Mouse (Mus musculus) hindbrain, embryonic 12.5 days (tissue): ENCODE measurements around the gene Coa5. TPM values are rescaled to one million over a fixed set of nuclear protein-coding genes. Genes with fewer than 3 reads are reported as not detected.

Source experiments
- ATAC-seq: fragments of 200-750 bp; cut with Nextera tagmentation; 2 replicates; pipeline ENCODE4 v1.8.0; 2017; ENCODE audit warnings: moderate TSS enrichment; ENCODE audit not compliant: low FRiP score
- H3K27ac ChIP-seq: fragments of 300-500 bp; sonication (generic); 2 replicates; pipeline ENCODE4 v1.5.1; 2016; ENCODE audit warnings: mild to moderate bottlenecking
- H3K27me3 ChIP-seq: fragments of 300-500 bp; sonication (generic); 2 replicates; pipeline ENCODE4 v1.6.1; 2016; ENCODE audit warnings: mild to moderate bottlenecking
- H3K36me3 ChIP-seq: fragments of 300-500 bp; sonication (generic); 2 replicates; pipeline ENCODE4 v1.6.1; 2016; ENCODE audit warnings: mild to moderate bottlenecking
- H3K4me1 ChIP-seq: fragments of 300-500 bp; sonication (generic); 2 replicates; pipeline ENCODE4 v1.6.1; 2016
- H3K4me2 ChIP-seq: fragments of 300-500 bp; sonication (generic); replicated peaks from 2 replicates; pipeline ENCODE4 v1.6.1; 2016; ENCODE audit warnings: mild to moderate bottlenecking
- H3K4me3 ChIP-seq: fragments of 300-500 bp; sonication (generic); 2 replicates; pipeline ENCODE4 v1.5.1; 2016; ENCODE audit warnings: mild to moderate bottlenecking
- H3K9ac ChIP-seq: fragments of 300-500 bp; sonication (generic); 2 replicates; pipeline ENCODE4 v1.6.1; 2016; ENCODE audit warnings: mild to moderate bottlenecking, moderate library complexity
- H3K9me3 ChIP-seq: fragments of 300-500 bp; sonication (generic); replicated peaks from 2 replicates; pipeline ENCODE4 v1.6.1; 2016; ENCODE audit warnings: mild to moderate bottlenecking
- WGBS: fragments of 180-500 bp; shearing (Covaris S2); methylation state at CpG from one replicate; pipeline ENCODE4 v1.1.7; 2016; 5-methylcytosine and 5-hydroxymethylcytosine counted together
- polyA plus RNA-seq: library from polyadenylated mRNA; unstranded; fragments of >200 nt; fragmentation: Nextera tagmentation; extraction: Ambion mirVana; gene quantifications from 2 replicates; pipeline ENCODE4 v1.2.1, GENCODE M21; 2016

Gene Coa5
- polyA plus RNA-seq, 1 experiment from 2014 or later = 52.3 TPM

DNA sequence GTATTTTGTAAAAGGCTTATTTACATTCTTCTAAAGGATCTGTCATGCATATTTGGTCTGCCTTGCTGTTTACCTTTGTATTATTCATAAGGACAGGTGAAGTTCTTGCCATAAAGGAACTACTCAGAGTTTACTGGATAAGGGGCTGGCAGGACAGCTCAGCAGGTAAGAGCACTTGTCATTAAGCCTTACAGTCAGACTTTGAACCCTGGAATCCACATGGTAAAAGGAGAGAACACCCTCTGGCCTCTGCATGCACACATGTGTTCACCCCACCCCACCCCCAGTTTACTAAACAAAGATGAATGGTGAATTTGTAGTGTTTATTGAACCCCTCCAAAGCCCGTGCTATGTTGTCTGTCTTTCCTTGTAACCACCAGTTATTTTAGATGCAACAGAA lies 14.5 kb downstream of the Coa5 start:
- no peak overlapping the region for H3K27ac ChIP-seq
- H3K9me3 ChIP-seq = peaks cover 3% of the 10 kb centered on the region; the same call in 1 of the 2 replicates
- H3K27me3 ChIP-seq = no peaks in the 10 kb centered on the region
- H3K4me2 ChIP-seq = no peak overlapping the region
- ATAC-seq = no peak
- H3K4me3 ChIP-seq = no peak overlapping the region
- peaks cover 24% of the 10 kb centered on the region for H3K36me3 ChIP-seq
- no peak overlapping the region for H3K9ac ChIP-seq
- 94% methylated on average over 1 of the region's 1 CpGs for WGBS
- H3K4me1 ChIP-seq = no peaks in the 10 kb centered on the region

DNA sequence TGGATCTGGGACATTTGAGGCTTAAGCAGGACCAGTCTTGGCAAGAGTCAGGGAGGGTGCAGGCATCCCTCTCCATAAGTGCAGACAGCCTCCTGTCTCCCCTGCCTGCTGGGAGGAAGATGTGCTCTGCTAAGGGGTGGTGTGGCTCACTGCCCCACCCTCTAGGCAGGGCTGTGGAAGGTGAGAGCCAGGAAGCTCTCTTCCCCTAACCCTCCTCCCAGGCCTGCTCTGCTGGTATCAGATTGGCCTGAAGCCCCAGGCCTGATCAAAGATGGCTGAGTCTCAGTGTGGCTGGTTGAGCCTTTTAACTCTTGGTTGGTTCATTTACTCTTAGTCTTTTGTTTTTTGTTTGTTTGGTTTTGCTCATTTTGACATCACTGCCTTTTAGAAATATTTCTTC lies 20.3 kb downstream of the Coa5 start:
- no peak for ATAC-seq
- Histone ChIP-seq H3K36me3 (0 out of 2 replicates have a peak, but pooled peaks cover 10% of the 10 kb centered on the region), H3K4me1 (no peaks in the 10 kb centered on the region), H3K27me3 (no peaks in the 10 kb centered on the region), H3K9me3 (no peaks in the 10 kb centered on the region), H3K27ac (no peak overlapping the region), H3K4me2 (no peak overlapping the region), H3K9ac (no peak overlapping the region), H3K4me3 (no peak overlapping the region)

DNA sequence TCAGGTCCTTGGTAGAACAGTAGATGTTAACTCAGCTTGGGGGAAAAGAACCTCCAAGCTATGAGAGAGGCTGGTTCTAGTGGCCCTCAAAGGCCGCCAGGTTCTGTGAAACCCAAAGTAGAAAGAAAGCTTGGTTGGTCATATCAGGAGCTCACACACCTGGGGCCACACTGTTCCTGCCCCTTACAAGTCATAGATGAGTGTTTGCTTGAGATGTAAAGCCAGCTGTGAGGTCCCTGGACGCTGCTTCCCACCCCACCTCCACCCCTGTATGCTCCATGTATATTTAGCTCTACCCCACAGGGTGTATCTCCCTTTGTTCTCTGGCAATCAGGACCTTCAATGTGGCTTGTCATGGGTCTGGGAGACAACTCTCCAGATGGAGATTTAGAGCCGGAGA lies 21.2 kb downstream of the Coa5 start:
- no peak for ATAC-seq
- Histone ChIP-seq H3K9ac (no peak overlapping the region), H3K9me3 (no peaks in the 10 kb centered on the region), H3K27ac (no peak overlapping the region), H3K4me1 (no peaks in the 10 kb centered on the region), H3K4me3 (no peak overlapping the region), H3K27me3 (no peaks in the 10 kb centered on the region), H3K4me2 (no peak overlapping the region), H3K36me3 (0 out of 2 replicates have a peak, but pooled peaks cover 10% of the 10 kb centered on the region)
- WGBS = 82% methylated on average over 3 of the region's 3 CpGs

DNA sequence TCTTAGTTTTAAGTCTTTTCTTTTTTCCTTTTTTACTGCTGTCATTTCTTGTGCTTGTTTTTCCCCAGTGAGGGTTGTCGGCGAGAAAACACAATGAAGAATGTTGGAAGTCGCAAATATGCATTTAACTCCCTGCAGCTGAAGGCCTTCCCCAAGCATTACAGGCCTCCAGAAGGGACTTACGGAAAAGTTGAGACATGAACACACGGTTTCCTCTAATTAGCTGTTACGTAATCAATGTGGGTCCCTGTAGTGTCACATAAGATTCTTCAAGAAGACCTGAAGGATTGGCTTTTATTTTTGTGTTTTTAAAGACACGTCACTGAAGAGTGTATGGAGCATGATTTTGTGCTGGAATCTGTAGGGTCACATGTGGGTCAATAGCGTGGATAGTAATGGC lies 21.8 kb downstream of the Coa5 start:
- WGBS = 91% methylated on average over 8 of the region's 8 CpGs
- H3K4me2 ChIP-seq = no peak overlapping the region
- ATAC-seq = no peak
- H3K36me3 ChIP-seq = 0 out of 2 replicates have a peak, but pooled peaks cover 10% of the 10 kb centered on the region
- H3K9me3 ChIP-seq = no peaks in the 10 kb centered on the region
- H3K27ac ChIP-seq = no peak overlapping the region
- no peaks in the 10 kb centered on the region for H3K27me3 ChIP-seq
- no peak overlapping the region for H3K4me3 ChIP-seq
- H3K9ac ChIP-seq = no peak overlapping the region
- no peaks in the 10 kb centered on the region for H3K4me1 ChIP-seq

DNA sequence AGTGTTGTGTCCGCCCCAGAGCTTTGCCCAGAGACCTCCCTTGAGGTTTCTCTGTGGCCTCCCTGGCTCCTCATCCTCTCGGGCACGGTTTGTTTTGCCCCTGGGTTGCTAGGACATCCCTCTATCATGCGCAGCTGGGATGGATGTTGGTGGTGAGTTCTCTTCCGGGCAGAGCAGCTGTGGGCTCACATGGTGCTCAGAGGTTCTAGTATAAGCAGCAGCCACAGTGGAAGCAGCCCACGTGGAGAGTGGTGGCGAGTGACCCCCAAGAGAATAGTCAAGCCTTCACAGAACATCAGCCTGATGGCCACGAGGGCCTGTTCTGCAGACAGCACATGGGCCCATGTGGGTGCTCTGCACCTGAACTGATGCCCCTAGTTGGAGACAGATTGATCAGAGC lies 22.7 kb downstream of the Coa5 start:
- 81% methylated on average over 8 of the region's 8 CpGs for WGBS

DNA sequence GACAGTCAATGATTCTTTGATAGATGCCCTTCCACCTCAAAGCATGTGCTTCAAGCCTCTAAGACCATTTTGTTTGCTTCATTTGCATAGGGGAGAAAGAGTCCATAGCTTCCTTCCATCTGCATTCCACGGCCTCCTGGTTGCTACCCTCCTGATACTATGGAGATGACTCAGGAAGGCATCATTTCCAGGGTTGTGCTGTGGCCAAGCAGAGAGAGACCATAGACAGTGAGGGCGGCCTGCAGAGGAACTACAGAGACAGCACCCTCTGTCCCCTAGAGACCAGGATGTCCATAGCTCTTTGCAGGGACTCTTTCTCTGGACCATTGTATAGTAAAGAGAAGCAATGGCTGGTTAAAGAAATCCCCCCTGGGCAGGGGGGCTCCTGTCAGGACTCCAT lies 24.8 kb downstream of the Coa5 start:
- Histone ChIP-seq H3K4me1 (no peaks in the 10 kb centered on the region), H3K9ac (no peak overlapping the region), H3K36me3 (0 out of 2 replicates have a peak, but pooled peaks cover 10% of the 10 kb centered on the region), H3K9me3 (no peaks in the 10 kb centered on the region), H3K27ac (no peak overlapping the region), H3K4me2 (no peak overlapping the region), H3K27me3 (no peaks in the 10 kb centered on the region), H3K4me3 (no peak overlapping the region)
- ATAC-seq = 0 out of 2 replicates have a peak, but pooled peaks have one; percentile 38
- 63% methylated on average over 2 of the region's 2 CpGs for WGBS

More for the DNA sequence above, 22.7 kb downstream of the Coa5 start:
- H3K4me2 ChIP-seq = no peak overlapping the region
- H3K4me1 ChIP-seq = no peaks in the 10 kb centered on the region
- ATAC-seq = no peak
- no peak overlapping the region for H3K4me3 ChIP-seq
- H3K9ac ChIP-seq = no peak overlapping the region
- no peak overlapping the region for H3K27ac ChIP-seq
- H3K9me3 ChIP-seq = no peaks in the 10 kb centered on the region
- H3K27me3 ChIP-seq = no peaks in the 10 kb centered on the region
- 0 out of 2 replicates have a peak, but pooled peaks cover 10% of the 10 kb centered on the region for H3K36me3 ChIP-seq

DNA sequence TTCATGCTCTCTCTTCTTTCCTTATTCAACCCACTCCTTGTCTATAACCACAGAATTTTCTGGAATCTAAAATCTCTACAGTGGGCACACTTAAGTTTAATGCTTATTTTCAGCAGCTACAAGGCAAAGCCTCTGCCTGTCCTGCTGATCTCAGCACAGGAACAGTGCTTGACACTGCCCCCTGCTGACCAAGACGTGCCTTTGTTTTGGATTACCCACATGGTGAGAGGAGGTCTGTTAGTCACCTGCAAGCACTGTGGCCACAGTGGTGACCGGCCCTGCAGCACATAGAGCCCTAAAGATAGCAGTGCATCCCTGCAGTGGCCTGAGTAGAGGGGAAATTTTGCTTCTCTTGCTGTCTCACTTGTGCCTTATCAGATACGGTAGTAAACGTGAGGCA lies 28.2 kb downstream of the Coa5 start:
- Histone ChIP-seq H3K27ac (no peak overlapping the region), H3K27me3 (no peaks in the 10 kb centered on the region), H3K36me3 (peaks cover 20% of the 10 kb centered on the region; the same call in 1 of the 2 replicates), H3K4me3 (no peak overlapping the region), H3K4me2 (no peak overlapping the region), H3K9ac (no peak overlapping the region), H3K9me3 (no peaks in the 10 kb centered on the region), H3K4me1 (peaks cover 5% of the 10 kb centered on the region; the same call in 1 of the 2 replicates)
- no peak for ATAC-seq
- WGBS = 65% methylated on average over 4 of the region's 4 CpGs

DNA sequence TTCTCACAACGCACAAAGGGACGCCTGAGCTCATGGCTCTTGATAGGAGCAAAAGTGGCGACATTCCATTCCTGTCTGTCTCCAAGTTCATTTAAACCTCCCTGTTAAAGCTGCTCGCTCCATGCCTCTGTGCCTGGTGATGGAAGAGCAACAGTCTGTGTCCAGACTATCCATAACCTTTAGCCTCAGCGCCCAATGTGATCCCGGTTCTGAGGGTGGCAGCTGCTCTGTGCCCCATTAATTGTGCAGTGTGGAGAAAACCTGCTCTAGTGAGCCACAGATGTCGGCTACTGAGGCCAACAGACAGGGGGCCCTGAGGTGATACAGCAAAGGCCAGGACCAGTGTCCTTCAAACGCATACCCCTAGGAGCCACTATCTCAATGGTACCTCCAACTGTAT lies 30.2 kb downstream of the Coa5 start:
- ATAC-seq = no peak
- Histone ChIP-seq H3K4me2 (no peak overlapping the region), H3K36me3 (peaks cover 30% of the 10 kb centered on the region), H3K9ac (no peak overlapping the region), H3K4me1 (peaks cover 5% of the 10 kb centered on the region; the same call in 1 of the 2 replicates), H3K27ac (no peak overlapping the region), H3K9me3 (no peaks in the 10 kb centered on the region), H3K4me3 (no peak overlapping the region), H3K27me3 (no peaks in the 10 kb centered on the region)
- 73% methylated on average over 8 of the region's 8 CpGs for WGBS

DNA sequence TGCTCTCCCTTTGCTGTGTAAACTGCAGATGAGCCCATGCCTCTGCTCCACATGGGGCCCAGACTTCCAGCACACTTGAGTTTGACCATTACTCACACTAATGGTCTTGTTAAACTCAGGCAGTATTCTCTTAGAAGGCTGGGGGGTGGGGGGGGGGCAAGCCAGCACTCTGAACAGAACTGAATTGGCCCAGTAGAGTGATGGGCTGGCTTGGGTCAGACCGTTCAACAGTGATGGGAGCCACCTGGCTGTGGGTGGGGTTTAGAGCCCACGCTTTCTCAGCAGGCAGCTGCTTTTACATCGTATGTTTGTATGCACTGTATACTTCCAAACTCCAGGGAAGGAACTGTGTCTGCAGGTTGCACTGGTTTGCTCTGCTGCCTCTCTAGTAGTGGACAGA lies 30.9 kb downstream of the Coa5 start:
- H3K36me3 ChIP-seq = peaks cover 30% of the 10 kb centered on the region
- H3K9ac ChIP-seq = no peak overlapping the region
- ATAC-seq = no peak
- peaks cover 5% of the 10 kb centered on the region; the same call in 1 of the 2 replicates for H3K4me1 ChIP-seq
- no peaks in the 10 kb centered on the region for H3K27me3 ChIP-seq
- 51% methylated on average over 3 of the region's 3 CpGs for WGBS
- no peak overlapping the region for H3K27ac ChIP-seq
- H3K4me2 ChIP-seq = no peak overlapping the region
- H3K9me3 ChIP-seq = no peaks in the 10 kb centered on the region
- no peak overlapping the region for H3K4me3 ChIP-seq

DNA sequence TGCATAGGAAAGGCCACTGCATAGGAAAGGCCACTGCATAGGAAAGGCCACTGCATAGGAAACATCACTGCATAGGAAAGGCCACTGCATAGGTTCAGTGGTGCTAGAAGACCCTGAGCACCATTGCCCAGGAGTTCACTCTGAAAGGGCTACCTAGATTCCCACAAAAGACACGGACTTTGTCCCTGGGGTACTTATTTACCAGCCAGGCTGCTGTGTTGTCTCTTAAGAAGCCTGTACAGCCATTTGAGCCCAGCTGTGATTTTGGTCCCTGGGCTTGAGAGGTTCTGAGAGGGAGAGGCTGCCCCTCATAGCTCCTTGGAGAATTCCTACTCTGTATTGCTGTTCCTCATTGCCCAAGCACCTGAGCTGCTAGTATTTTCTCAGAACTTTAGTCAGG lies 33.4 kb downstream of the Coa5 start:
- Histone ChIP-seq H3K4me2 (no peak overlapping the region), H3K27me3 (no peaks in the 10 kb centered on the region), H3K4me3 (no peak overlapping the region), H3K9me3 (no peaks in the 10 kb centered on the region), H3K36me3 (peaks cover 40% of the 10 kb centered on the region), H3K27ac (no peak overlapping the region), H3K9ac (no peak overlapping the region), H3K4me1 (peaks cover 5% of the 10 kb centered on the region; the same call in 1 of the 2 replicates)
- ATAC-seq = no peak
- WGBS = 73% methylated on average over 1 of the region's 1 CpGs

DNA sequence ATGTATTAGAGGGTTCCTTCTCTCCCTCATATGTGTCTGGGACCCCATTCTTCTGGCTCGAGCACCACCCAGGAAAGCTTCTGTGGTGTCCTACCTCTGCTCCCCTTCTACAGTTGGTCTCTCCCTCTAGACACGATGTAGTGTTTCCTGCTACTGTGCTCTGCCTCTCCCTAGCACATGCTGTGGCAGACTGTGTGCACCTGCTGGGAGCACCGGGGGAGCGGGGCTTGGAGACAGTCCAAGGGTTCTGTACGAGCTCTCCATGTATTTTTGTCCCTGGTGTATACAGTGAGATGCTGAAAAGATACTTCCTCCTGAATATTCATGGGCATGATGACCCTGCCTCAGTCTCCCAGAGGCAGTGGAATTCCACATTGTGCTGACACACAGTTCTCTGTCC lies 36.7 kb downstream of the Coa5 start:
- 78% methylated on average over 5 of the region's 5 CpGs for WGBS
- H3K27me3 ChIP-seq = no peaks in the 10 kb centered on the region
- peaks cover 50% of the 10 kb centered on the region for H3K36me3 ChIP-seq
- no peak for ATAC-seq
- no peak overlapping the region for H3K4me3 ChIP-seq
- H3K4me1 ChIP-seq = no peaks in the 10 kb centered on the region
- no peak overlapping the region for H3K27ac ChIP-seq
- no peak overlapping the region for H3K4me2 ChIP-seq
- no peaks in the 10 kb centered on the region for H3K9me3 ChIP-seq
- H3K9ac ChIP-seq = no peak overlapping the region

DNA sequence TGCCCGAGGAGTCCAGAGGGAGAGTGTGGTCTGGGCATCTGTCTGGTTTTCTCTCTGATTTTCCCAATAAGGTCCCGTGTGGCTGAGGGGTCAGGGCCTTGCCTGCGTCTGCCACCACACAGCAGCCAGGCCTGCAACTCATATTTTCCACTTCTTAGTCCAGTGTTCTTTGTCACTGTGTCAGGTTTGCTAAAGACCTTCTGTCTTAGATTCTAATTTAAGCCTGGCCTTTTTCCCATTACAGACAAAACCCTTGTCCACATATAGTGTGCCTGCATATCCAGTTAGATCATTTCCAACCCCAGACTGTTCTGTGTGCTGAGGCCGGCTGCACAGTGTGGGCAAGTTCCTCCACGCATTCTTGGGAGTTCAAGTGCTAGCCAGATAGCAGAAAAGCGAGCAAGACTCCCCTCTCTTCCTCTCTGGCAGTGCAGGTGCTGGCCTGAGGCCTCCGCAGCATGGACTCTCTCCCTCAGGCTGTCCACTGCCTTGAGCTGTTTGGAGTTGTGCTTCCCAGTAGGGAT lies 43.4 kb downstream of the Coa5 start:
- H3K4me1 ChIP-seq = no peaks in the 10 kb centered on the region
- WGBS = 76% methylated on average over 7 of the region's 7 CpGs
- peaks cover 30% of the 10 kb centered on the region for H3K36me3 ChIP-seq

DNA sequence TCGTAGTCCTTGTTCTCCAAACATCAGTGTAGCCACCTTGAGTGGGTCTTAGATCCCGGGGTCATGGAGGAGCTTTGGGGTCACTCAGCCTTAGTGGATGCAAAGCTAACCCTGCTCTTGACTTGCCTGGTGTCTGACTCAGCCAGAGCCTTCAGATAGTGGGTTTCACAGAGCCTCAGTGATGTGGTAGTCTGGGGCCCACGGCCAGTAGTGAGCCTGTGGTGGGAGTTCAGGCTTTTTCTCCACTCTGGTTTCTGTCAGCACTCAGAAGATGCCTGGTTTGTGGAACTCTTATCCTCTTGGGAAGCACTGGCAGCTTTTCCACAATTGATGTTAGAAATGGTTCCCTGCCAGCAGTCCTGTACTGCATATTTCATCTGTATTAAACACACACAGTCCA lies 45.6 kb downstream of the Coa5 start:
- no peak overlapping the region for H3K9ac ChIP-seq
- no peaks in the 10 kb centered on the region for H3K9me3 ChIP-seq
- no peaks in the 10 kb centered on the region for H3K27me3 ChIP-seq
- 90% methylated on average over 3 of the region's 3 CpGs for WGBS
- H3K4me2 ChIP-seq = no peak overlapping the region
- peaks cover 30% of the 10 kb centered on the region for H3K36me3 ChIP-seq
- no peak overlapping the region for H3K4me3 ChIP-seq
- no peak overlapping the region for H3K27ac ChIP-seq
- no peak for ATAC-seq
- no peaks in the 10 kb centered on the region for H3K4me1 ChIP-seq

More for the DNA sequence above, 43.4 kb downstream of the Coa5 start:
- Histone ChIP-seq H3K4me3 (no peak overlapping the region), H3K9me3 (no peaks in the 10 kb centered on the region), H3K4me2 (no peak overlapping the region), H3K27me3 (no peaks in the 10 kb centered on the region), H3K9ac (no peak overlapping the region), H3K27ac (no peak overlapping the region)
- ATAC-seq = no peak
